Mouse (Mus musculus): ENCODE measurements around the gene Map3k6. TPM values are rescaled to one million over a fixed set of nuclear protein-coding genes. Genes with fewer than 3 reads are reported as not detected.

The Map3k6 gene
- polyA plus RNA-seq, 1 experiment from 2014 or later = 1.7 TPM

DNA sequence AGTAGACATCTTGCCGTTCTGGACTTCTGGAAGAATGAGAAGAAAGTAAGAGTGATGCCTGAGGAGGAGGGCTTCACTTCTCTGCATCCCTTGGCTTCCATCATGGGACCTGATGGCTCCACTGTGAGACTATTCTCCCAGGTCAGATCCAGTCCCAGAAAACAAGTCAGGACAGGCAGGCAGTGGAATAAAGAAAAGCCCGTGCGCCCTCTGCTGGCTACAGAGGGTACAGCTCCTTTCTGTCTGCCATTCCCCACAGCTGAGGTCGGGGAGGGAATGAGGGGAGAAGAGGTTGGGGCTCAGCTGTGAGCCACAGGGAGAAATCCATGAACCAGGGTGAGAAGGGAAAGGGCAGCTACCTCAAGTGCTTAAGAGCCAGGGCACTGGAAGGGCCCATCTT lies 61.2 kb downstream of the Map3k6 start:
- Histone ChIP-seq H3K4me2 (no peak overlapping the region), H3K36me3 (peaks cover 30% of the 10 kb centered on the region), H3K27ac (no peak overlapping the region), H3K4me1 (replicated peaks) (no peaks in the 10 kb centered on the region), H3K9me3 (replicated peaks) (no peaks in the 10 kb centered on the region), H3K27me3 (no peaks in the 10 kb centered on the region), H3K4me3 (replicated peaks) (no peak overlapping the region), H3K9ac (no peak overlapping the region)
- WGBS (ENCODE audit: insufficient replicate concordance) = 23% methylated on average over 4 of the region's 4 CpGs
- DNase-seq = peak; percentile 47
- ATAC-seq (ENCODE audit: low read depth) = no peak

Small RNA genes lying within 50 kb of the gene (microRNA-seq; reads per million reads assigned to microRNA genes)
- 2.3 reads per million for gene Mir7017

Other genes with a start within 250 kb of the Map3k6 start
- gene Ahdc1, start 229.6 kb upstream of the Map3k6 start, polyA plus RNA-seq (2015; fragmentation: Nextera tagmentation; extraction: Ambion mirVana) = 1.3 and 1.4 TPM in 2 replicates
- gene Wasf2, start 110.3 kb upstream of the Map3k6 start, polyA plus RNA-seq (2015; fragmentation: Nextera tagmentation; extraction: Ambion mirVana) = 52.3 and 54.0 TPM in 2 replicates
- 0.20 TPM in 1 of 2 replicates, not detected in the other for gene Cd164l2, start 28.7 kb upstream of the Map3k6 start, polyA plus RNA-seq (2015; fragmentation: Nextera tagmentation; extraction: Ambion mirVana)
- gene Gpr3, start 28.3 kb upstream of the Map3k6 start, polyA plus RNA-seq (2015; fragmentation: Nextera tagmentation; extraction: Ambion mirVana) = not detected in 2 replicates
- 0.42 and 0.55 TPM in 2 replicates for gene Sytl1, start 22.3 kb downstream of the Map3k6 start, polyA plus RNA-seq (2015; fragmentation: Nextera tagmentation; extraction: Ambion mirVana)
- 38.9 and 41.0 TPM in 2 replicates for gene Tmem222, start 37.0 kb downstream of the Map3k6 start, polyA plus RNA-seq (2015; fragmentation: Nextera tagmentation; extraction: Ambion mirVana)
- gene Wdtc1, start 112.7 kb downstream of the Map3k6 start, polyA plus RNA-seq (2015; fragmentation: Nextera tagmentation; extraction: Ambion mirVana) = 5.5 and 7.1 TPM in 2 replicates
- 2.7 and 3.1 TPM in 2 replicates for gene Slc9a1, start 128.9 kb downstream of the Map3k6 start, polyA plus RNA-seq (2015; fragmentation: Nextera tagmentation; extraction: Ambion mirVana)
- 0.05 TPM in 1 of 2 replicates, not detected in the other for gene Tent5b, start 239.3 kb downstream of the Map3k6 start, polyA plus RNA-seq (2015; fragmentation: Nextera tagmentation; extraction: Ambion mirVana)